Mouse (Mus musculus): ENCODE measurements around the gene Ebpl. TPM values are rescaled to one million over a fixed set of nuclear protein-coding genes. Genes with fewer than 3 reads are reported as not detected.

Ebpl gene
- polyA plus RNA-seq, 1 experiment from 2014 or later, result 9.9 TPM

- 87% methylated on average over 4 of the region's 4 CpGs for WGBS
- Histone ChIP-seq H3K36me3 (replicated peaks) (no peaks in the 10 kb centered on the region), H3K9me3 (no peaks in the 10 kb centered on the region; the same call in 1 of the 2 replicates), H3K27me3 (replicated peaks) (no peaks in the 10 kb centered on the region), H3K4me2 (no peak overlapping the region), H3K4me3 (no peak overlapping the region), H3K9ac (no peak overlapping the region), H3K27ac (no peak overlapping the region), H3K4me1 (no peaks in the 10 kb centered on the region)
- no peak for ATAC-seq (replicated peaks)
Observed at GRCm38 (mm10) chr14:61321200-61321599, 39.0 kb downstream of the Ebpl start.

- Histone ChIP-seq H3K9ac (no peak overlapping the region), H3K4me2 (no peak overlapping the region), H3K9me3 (no peaks in the 10 kb centered on the region; the same call in 1 of the 2 replicates), H3K27me3 (replicated peaks) (no peaks in the 10 kb centered on the region), H3K4me3 (no peak overlapping the region), H3K36me3 (replicated peaks) (no peaks in the 10 kb centered on the region), H3K4me1 (no peaks in the 10 kb centered on the region), H3K27ac (no peak overlapping the region)
- WGBS, result 97% methylated on average over 1 of the region's 1 CpGs
- ATAC-seq (replicated peaks), result no peak
Observed at GRCm38 (mm10) chr14:61320765-61321164, 39.5 kb downstream of the Ebpl start.

- no peaks in the 10 kb centered on the region for H3K27me3 ChIP-seq (replicated peaks)
- H3K9ac ChIP-seq, result no peak overlapping the region
- no peak overlapping the region for H3K4me3 ChIP-seq
- no peaks in the 10 kb centered on the region for H3K9me3 ChIP-seq
- no peak overlapping the region for H3K4me2 ChIP-seq
- no peak overlapping the region for H3K27ac ChIP-seq
- WGBS, result 36% methylated on average over 4 of the region's 4 CpGs
- peak; percentile 30; the same call in 1 of the 2 replicates for ATAC-seq (replicated peaks)
- H3K36me3 ChIP-seq (replicated peaks), result no peaks in the 10 kb centered on the region
- H3K4me1 ChIP-seq, result no peaks in the 10 kb centered on the region
Observed at GRCm38 (mm10) chr14:61316861-61317260, 43.4 kb downstream of the Ebpl start.

- ATAC-seq (replicated peaks), result no peak
- H3K4me2 ChIP-seq, result no peak overlapping the region
Observed at GRCm38 (mm10) chr14:61310963-61311362, 49.3 kb downstream of the Ebpl start.

GRCm38 (mm10) chr14:61310036-61310772 is 50.0 kb downstream of the Ebpl start:
- Histone ChIP-seq H3K9me3 (no peaks in the 10 kb centered on the region), H3K36me3 (replicated peaks) (no peaks in the 10 kb centered on the region), H3K4me2 (no peak overlapping the region), H3K9ac (no peak overlapping the region), H3K4me3 (no peak overlapping the region), H3K4me1 (no peaks in the 10 kb centered on the region), H3K27me3 (replicated peaks) (no peaks in the 10 kb centered on the region), H3K27ac (no peak overlapping the region)
- ATAC-seq (replicated peaks), result no peak
- 67% methylated on average over 7 of the region's 7 CpGs for WGBS

More at GRCm38 (mm10) chr14:61310963-61311362, 49.3 kb downstream of the Ebpl start:
- H3K27ac ChIP-seq, result no peak overlapping the region
- no peaks in the 10 kb centered on the region for H3K27me3 ChIP-seq (replicated peaks)
- H3K36me3 ChIP-seq (replicated peaks), result no peaks in the 10 kb centered on the region
- no peaks in the 10 kb centered on the region for H3K4me1 ChIP-seq
- no peaks in the 10 kb centered on the region for H3K9me3 ChIP-seq
- WGBS, result 69% methylated on average over 12 of the region's 12 CpGs
- H3K9ac ChIP-seq, result no peak overlapping the region
- H3K4me3 ChIP-seq, result no peak overlapping the region

GRCm38 (mm10) chr14:61309593-61309992 is 50.6 kb downstream of the Ebpl start, which contains the start of gene Arl11:
Gene Arl11 (plus strand): TSS chr14:61309753.
- WGBS, result 76% methylated on average over 6 of the region's 6 CpGs
- ATAC-seq (replicated peaks), result no peak
- Histone ChIP-seq H3K9me3 (no peaks in the 10 kb centered on the region), H3K4me1 (no peaks in the 10 kb centered on the region), H3K4me2 (no peak within 1 kb of the TSS), H3K9ac (no peak within 1 kb of the TSS), H3K27me3 (replicated peaks) (no peaks in the 10 kb centered on the region), H3K4me3 (no peak within 1 kb of the TSS), H3K36me3 (replicated peaks) (no peaks in the 10 kb centered on the region), H3K27ac (no peak within 1 kb of the TSS)

- Histone ChIP-seq H3K27ac (no peak overlapping the region), H3K4me1 (no peaks in the 10 kb centered on the region), H3K36me3 (replicated peaks) (no peaks in the 10 kb centered on the region), H3K27me3 (replicated peaks) (no peaks in the 10 kb centered on the region), H3K4me3 (no peak overlapping the region), H3K9ac (no peak overlapping the region), H3K4me2 (no peak overlapping the region), H3K9me3 (no peaks in the 10 kb centered on the region)
- ATAC-seq (replicated peaks), result no peak
- WGBS, result 80% methylated on average over 4 of the region's 4 CpGs
Observed at GRCm38 (mm10) chr14:61303969-61304609, 56.1 kb downstream of the Ebpl start.

- WGBS, result 81% methylated on average over 2 of the region's 2 CpGs
Observed at GRCm38 (mm10) chr14:61302428-61302827, 57.8 kb downstream of the Ebpl start.

GRCm38 (mm10) chr14:61301323-61301722 is 58.9 kb downstream of the Ebpl start:
- H3K4me3 ChIP-seq, result no peak overlapping the region
- no peaks in the 10 kb centered on the region for H3K27me3 ChIP-seq (replicated peaks)
- no peaks in the 10 kb centered on the region for H3K36me3 ChIP-seq (replicated peaks)
- 61% methylated on average over 2 of the region's 2 CpGs for WGBS
- no peak overlapping the region for H3K4me2 ChIP-seq
- no peak overlapping the region for H3K27ac ChIP-seq
- H3K9me3 ChIP-seq, result no peaks in the 10 kb centered on the region
- no peaks in the 10 kb centered on the region for H3K4me1 ChIP-seq
- no peak overlapping the region for H3K9ac ChIP-seq
- no peak for ATAC-seq (replicated peaks)

More at GRCm38 (mm10) chr14:61302428-61302827, 57.8 kb downstream of the Ebpl start:
- no peak overlapping the region for H3K4me2 ChIP-seq
- no peaks in the 10 kb centered on the region for H3K4me1 ChIP-seq
- H3K4me3 ChIP-seq, result no peak overlapping the region
- H3K9me3 ChIP-seq, result no peaks in the 10 kb centered on the region
- no peak overlapping the region for H3K9ac ChIP-seq
- H3K27ac ChIP-seq, result no peak overlapping the region
- H3K27me3 ChIP-seq (replicated peaks), result no peaks in the 10 kb centered on the region
- H3K36me3 ChIP-seq (replicated peaks), result no peaks in the 10 kb centered on the region
- no peak for ATAC-seq (replicated peaks)

- Histone ChIP-seq H3K9me3 (no peaks in the 10 kb centered on the region), H3K27ac (no peak overlapping the region), H3K27me3 (replicated peaks) (no peaks in the 10 kb centered on the region), H3K4me3 (no peak overlapping the region), H3K4me2 (no peak overlapping the region), H3K4me1 (no peaks in the 10 kb centered on the region), H3K9ac (no peak overlapping the region), H3K36me3 (replicated peaks) (no peaks in the 10 kb centered on the region)
- no peak for ATAC-seq (replicated peaks)
- WGBS, result 92% methylated on average over 6 of the region's 6 CpGs
Observed at GRCm38 (mm10) chr14:61299810-61300209, 60.4 kb downstream of the Ebpl start.

- Histone ChIP-seq H3K27me3 (replicated peaks) (no peaks in the 10 kb centered on the region), H3K4me1 (no peaks in the 10 kb centered on the region), H3K9ac (no peak overlapping the region), H3K4me2 (no peak overlapping the region; the same call in 1 of the 2 replicates), H3K36me3 (replicated peaks) (no peaks in the 10 kb centered on the region), H3K9me3 (no peaks in the 10 kb centered on the region), H3K27ac (no peak overlapping the region), H3K4me3 (no peak overlapping the region)
- 17% methylated on average over 6 of the region's 6 CpGs for WGBS
- no peak for ATAC-seq (replicated peaks)
Observed at GRCm38 (mm10) chr14:61294738-61295079, 65.5 kb downstream of the Ebpl start.

- ATAC-seq (replicated peaks), result no peak
- Histone ChIP-seq H3K4me2 (no peak overlapping the region; the same call in 1 of the 2 replicates), H3K4me3 (no peak overlapping the region), H3K9me3 (no peaks in the 10 kb centered on the region), H3K4me1 (no peaks in the 10 kb centered on the region), H3K9ac (no peak overlapping the region), H3K27ac (no peak overlapping the region), H3K36me3 (replicated peaks) (no peaks in the 10 kb centered on the region), H3K27me3 (replicated peaks) (no peaks in the 10 kb centered on the region)
- 46% methylated on average over 16 of the region's 16 CpGs for WGBS
Observed at GRCm38 (mm10) chr14:61293884-61294737, 66.1 kb downstream of the Ebpl start.

All from midbrain, embryonic 15.5 days (tissue).